Mouse (Mus musculus): ENCODE measurements around the gene Deaf1.

Gene Deaf1

GRCm38 (mm10) chr7:141327469-141328372 lies at the start of gene Deaf1, which contains the start of gene Tmem80:
Gene Deaf1, minus strand, starts transcription at chr7:141327690.
Gene Tmem80, plus strand, starts transcription at chr7:141327739.
- in situ Hi-C loops (cut with MboI, MseI): no loop called here

DNA sequence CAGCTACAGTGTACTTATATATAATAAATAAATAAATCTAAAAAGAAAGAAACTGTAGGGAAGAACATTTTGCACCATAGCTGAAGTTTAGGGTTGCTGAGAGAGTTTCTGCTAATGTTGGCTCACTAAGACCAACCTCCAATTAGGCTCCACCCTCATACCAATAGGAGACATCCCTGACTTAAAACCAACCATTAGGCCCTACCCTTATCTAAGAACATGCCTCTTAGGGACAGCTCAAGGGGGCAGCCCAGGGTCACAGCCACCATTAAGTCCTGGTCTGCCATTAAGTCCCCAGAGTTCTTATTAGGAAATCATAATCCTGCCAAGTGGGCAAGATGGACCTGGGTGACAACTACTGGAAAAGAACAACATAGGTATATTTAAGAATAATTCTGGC lies 46.9 kb upstream of the Deaf1 start:
- in situ Hi-C loops (cut with MboI, MseI): no loop called here

DNA sequence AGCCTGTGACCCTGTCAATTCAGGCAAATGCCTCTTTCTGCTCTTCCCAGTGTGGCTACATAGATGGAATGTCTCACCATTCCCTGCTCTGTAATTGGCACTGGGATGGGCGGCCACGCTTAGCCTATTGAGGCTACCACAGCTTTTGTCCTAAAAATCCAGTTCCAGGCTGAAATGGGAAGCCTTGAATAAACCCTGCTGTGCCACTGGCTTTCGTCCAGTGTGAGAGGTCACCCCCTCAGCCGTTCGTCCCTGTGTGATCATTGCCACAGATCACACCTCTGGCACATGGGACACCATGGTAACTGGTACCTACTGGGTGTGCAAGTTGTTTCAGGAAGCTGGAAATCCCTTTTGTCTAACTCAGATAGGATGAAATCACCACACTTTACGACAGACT lies 46.1 kb upstream of the Deaf1 start:
- in situ Hi-C loops (cut with MboI, MseI): no loop called here

- in situ Hi-C loops (cut with MboI, MseI): no loop called here
These were observed 44.6 kb upstream of the Deaf1 start for GRCm38 (mm10) chr7:141371942-141372595.

GRCm38 (mm10) chr7:141369918-141370317 lies 42.4 kb upstream of the Deaf1 start:
- in situ Hi-C loops (cut with MboI, MseI): no loop called here

DNA sequence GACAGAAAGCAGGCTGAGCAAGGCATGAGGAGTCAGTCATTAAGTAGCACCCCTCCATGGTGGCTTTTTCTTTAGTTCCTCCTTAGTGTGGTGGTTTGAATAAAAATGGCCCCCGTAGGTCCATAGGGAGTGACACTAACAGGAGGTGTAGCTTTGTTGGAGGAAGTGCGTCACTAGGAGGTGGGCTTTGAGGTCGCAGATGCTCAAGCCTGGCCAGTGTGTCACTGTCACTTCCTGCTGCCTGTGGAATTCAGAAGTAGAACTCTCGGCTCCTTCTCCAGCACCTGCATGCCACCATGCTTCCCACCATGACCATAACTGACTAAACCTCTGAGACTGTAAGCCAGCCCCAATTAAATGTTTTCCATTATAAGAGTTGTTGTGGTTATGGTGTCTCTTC lies 39.9 kb upstream of the Deaf1 start:
- in situ Hi-C loops (cut with MboI, MseI): no loop called here

GRCm38 (mm10) chr7:141365049-141365445 lies 37.6 kb upstream of the Deaf1 start:
- in situ Hi-C loops (cut with MboI, MseI): no loop called here

GRCm38 (mm10) chr7:141364349-141365048 lies 37.0 kb upstream of the Deaf1 start:
- in situ Hi-C loops (cut with MboI, MseI): no loop called here

DNA sequence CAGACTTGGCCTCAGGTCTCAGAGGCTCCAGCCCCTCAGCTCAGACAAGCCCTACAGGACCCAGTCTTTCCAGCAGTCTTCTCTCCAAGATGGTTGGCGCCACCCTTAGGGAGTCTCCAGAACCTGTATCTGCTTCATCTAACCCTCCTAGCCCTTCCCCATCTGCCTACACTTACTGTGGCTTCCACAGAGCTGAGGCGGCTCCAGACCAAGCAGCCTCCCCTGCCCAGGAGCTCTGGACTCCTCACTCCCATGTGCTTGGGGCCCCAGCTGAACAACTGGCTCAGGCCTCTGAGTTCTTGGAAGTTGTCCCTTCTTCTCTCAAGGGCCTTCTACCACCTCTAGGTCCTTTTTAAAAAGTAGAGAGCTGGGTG lies 36.2 kb upstream of the Deaf1 start:
- in situ Hi-C loops (cut with MboI, MseI): no loop called here

DNA sequence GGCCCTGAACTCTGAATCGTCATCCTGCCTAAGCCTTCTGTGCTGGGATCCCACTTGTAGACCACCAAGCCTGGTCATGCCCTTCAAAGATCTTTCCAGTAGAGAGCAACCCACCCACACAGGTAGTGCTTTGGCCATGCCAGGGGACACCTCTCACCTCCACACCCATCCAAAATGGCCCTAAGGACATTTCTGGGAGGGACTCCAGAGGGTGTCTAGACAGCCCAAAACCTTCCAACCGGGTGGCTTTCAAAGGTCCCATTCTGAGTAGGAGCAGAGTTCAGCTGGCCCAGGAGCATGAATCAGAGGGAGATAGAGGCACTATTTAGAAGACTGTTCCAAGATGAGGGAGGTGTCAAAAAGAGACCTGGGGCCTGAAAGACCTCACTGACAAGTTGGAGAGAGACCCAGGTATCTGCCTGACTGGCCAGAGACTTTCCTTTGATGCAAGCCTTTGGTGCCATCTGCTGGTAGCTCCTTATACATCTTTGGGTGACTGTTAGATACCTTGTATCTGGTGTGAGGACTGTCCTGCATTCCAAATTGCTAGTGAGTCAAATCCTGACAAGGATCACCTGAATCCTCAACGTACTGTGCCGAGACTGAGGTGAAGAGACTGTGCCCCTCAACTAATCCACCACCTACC lies 35.7 kb upstream of the Deaf1 start:
- in situ Hi-C loops (cut with MboI, MseI): no loop called here

DNA sequence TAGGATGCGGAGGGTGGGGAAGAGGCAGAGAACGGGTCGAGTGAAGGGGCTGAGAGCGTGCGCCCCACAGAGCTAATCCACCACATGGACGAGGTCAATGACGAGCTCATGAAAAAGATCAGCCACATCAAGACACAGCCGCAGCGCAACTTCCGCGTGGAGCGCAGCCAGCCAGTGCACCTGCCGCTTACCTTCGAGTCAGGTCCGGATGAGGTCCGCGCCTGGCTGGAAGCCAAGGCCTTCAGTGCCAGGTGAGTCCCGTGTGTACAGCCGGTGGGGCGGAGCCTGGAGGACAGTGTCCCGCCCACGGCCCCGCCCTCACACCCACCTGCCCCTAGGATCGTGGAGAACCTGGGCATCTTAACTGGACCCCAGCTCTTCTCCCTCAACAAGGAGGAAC lies 34.0 kb upstream of the Deaf1 start:
- in situ Hi-C loops (cut with MboI, MseI): no loop called here

DNA sequence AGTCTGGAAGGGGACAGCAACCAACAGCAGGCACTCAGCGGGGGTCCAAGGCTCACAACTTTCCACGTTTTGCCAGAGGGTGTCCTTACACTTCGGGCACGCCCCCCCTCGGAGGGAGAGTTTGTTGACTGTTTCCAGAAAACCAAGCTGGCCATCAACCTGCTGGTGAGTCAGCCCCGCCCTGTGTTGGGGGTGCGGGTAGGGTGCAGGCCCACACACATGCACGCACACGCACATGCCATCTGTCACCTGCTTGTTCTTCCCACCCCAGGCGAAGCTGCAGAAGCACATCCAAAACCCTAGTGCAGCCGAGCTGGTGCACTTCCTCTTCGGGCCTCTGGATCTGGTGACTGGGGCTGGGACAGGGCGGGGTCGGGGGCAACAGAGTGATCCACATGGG lies 29.5 kb upstream of the Deaf1 start:
- in situ Hi-C loops (cut with MboI, MseI): no loop called here

DNA sequence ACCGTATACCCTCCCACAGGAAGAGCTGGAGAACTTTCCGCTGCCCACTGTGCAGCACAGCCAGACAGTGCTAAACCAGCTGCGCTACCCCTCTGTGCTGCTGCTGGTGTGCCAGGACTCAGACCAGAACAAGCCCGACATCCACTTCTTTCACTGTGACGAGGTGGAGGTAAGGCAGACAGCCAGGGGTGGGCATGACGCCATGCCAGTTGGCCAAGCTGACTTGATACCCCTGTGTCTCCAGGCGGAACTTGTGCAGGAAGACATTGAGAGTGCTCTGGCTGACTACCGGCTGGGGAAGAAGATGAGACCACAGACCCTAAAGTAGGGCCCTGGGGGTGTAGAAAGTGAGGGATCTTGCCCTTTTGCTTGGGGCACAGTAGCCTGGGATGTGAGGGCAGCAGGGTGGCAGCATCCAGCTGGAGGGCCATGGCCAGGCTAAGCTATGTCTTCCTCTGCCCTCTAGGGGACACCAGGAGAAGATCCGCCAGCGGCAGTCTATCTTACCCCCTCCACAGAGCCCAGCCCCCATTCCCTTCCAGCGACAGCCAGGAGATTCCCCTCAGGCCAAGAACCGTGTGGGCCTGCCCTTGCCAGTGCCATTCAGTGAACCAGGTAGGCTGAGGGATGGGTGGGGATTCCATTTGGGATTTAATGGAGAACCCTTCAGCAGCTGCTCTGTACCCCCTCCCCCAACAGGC lies 28.3 kb upstream of the Deaf1 start:
- in situ Hi-C loops (cut with MboI, MseI): no loop called here

DNA sequence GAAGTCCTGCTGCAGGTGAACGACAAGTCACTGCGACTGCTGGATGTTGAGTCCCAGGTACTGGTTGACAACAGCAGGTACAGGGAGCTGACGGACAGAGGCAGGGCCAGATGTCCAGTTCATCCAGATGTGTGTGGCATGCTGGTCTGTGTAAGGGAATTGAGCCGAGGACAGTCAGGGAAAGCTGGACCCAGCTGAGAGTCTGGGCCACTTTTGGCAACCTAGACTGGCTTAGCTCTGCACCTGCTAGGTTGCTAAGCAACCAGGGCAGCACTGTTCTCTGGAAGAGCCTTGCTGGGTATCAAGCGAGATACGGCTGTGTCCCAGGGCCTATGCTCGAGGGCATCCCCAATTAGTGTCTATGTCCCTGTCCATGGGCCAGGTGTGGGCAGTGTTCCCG lies 27.6 kb upstream of the Deaf1 start:
- in situ Hi-C loops (cut with MboI, MseI): no loop called here

- in situ Hi-C loops (cut with MboI, MseI): no loop called here
These were observed 23.6 kb upstream of the Deaf1 start for GRCm38 (mm10) chr7:141351061-141351460.

DNA sequence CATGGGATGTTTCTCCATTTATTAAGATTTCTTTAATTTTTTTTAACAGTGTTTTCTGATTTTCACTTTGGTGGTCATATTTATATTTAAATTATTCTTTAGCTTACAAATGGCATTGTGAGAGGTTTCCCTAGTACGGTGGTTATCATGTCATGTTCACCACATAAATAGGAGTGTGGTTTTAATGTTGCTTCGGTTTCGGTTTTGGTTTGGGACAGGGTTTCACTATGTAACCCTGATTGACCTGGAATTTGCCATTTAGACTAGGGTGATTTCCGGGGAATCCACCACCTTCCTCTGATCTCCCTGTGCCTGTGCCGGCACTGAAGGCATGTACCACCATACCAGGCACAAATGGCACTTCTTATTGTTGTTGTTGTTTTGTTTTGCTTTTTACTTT lies 17.3 kb upstream of the Deaf1 start:
- in situ Hi-C loops (cut with MboI, MseI): no loop called here

GRCm38 (mm10) chr7:141343696-141344095 lies 16.2 kb upstream of the Deaf1 start:
- in situ Hi-C loops (cut with MboI, MseI): no loop called here

GRCm38 (mm10) chr7:141343230-141343629 lies 15.7 kb upstream of the Deaf1 start:
- in situ Hi-C loops (cut with MboI, MseI): no loop called here

GRCm38 (mm10) chr7:141341689-141342226 lies 14.3 kb upstream of the Deaf1 start:
- in situ Hi-C loops (cut with MboI, MseI): no loop called here

GRCm38 (mm10) chr7:141340476-141340875 lies 13.0 kb upstream of the Deaf1 start:
- in situ Hi-C loops (cut with MboI, MseI): no loop called here

- in situ Hi-C loops (cut with MboI, MseI): no loop called here
These were observed 12.5 kb upstream of the Deaf1 start for GRCm38 (mm10) chr7:141340023-141340422.

Data from T-helper 1 cell (primary cell).